ENCODE assay signal across 8 mouse cellular contexts in the genomic region with DNA sequence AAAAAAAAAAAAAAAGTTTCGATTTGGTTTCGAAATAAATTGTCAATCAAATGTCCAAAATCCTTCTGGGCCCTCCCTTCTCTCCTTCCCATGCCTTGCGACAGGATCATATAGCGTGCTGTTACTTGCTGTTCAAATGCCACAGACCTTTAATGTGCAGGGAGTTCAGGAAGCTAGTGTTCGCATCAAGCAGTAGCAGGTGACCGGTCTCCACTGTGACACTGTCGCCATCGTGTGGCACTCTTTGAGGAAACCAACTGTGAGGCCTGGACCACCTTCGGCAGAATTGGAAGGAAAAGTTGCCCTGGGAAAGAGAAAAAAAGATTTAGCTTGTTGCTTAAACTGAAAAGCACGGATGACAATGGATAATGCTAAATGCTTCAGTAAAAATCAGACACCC.
DNase-seq lines count a peak whose midpoint lies in the region; ATAC-seq and TF ChIP-seq lines count a peak whose summit lies in the region.

No protein-coding gene starts in this region.

- H3K4me3 ChIP-seq in E14TG2a.4 (replicated peaks; ENCODE audit: low read length): no peak overlapping the region
- H3K4me3 ChIP-seq in embryonic facial prominence, embryonic 11.5 days (ENCODE audit: low read depth, low read length): no peak overlapping the region
- H3K4me3 ChIP-seq in hindbrain, postnatal 0 days (ENCODE audit: low read length): no peak overlapping the region
- H3K4me3 ChIP-seq in liver, embryonic 14.5 days (ENCODE audit: insufficient read depth in 1 of 2, low read depth in 2 of 2, low read length in 2 of 2): no peak overlapping the region

- no peak overlapping the region for H3K4me2 ChIP-seq in embryonic facial prominence, embryonic 11.5 days (ENCODE audit: low read depth, low read length)
- H3K4me2 ChIP-seq in hindbrain, postnatal 0 days (ENCODE audit: low read depth, low read length): no peak overlapping the region
- no peak overlapping the region for H3K4me2 ChIP-seq in liver, embryonic 14.5 days (ENCODE audit: low read depth)

- no peak for TF ChIP-seq EP300 in liver, embryonic 14.5 days (IDR thresholded peaks at IDR 0.05; ENCODE audit: low read depth)

- H3K4me1 ChIP-seq in E14TG2a.4 (replicated peaks; ENCODE audit: low read depth, low read length): no peaks in the 10 kb centered on the region
- H3K4me1 ChIP-seq in embryonic facial prominence, embryonic 11.5 days (ENCODE audit: control insufficient read depth, insufficient read depth, low read length): no peaks in the 10 kb centered on the region
- no peaks in the 10 kb centered on the region for H3K4me1 ChIP-seq in hindbrain, postnatal 0 days (ENCODE audit: insufficient read depth, low read length)
- no peaks in the 10 kb centered on the region for H3K4me1 ChIP-seq in liver, embryonic 14.5 days (replicated peaks; ENCODE audit: control insufficient read depth in 2 of 2, insufficient read depth in 2 of 2, low read length in 1 of 2)

- ATAC-seq in embryonic facial prominence, embryonic 11.5 days (replicated peaks; ENCODE audit: insufficient number of reproducible peaks, low FRiP score, low TSS enrichment, low read depth): peak; percentile 82
- peak; percentile 86 for ATAC-seq in hindbrain, postnatal 0 days
- ATAC-seq in liver, embryonic 14.5 days (ENCODE audit: insufficient read depth): no peak

- no peaks in the 10 kb centered on the region for H3K27me3 ChIP-seq in E14TG2a.4 (ENCODE audit: insufficient read depth, low read length)
- H3K27me3 ChIP-seq in embryonic facial prominence, embryonic 11.5 days (ENCODE audit: control insufficient read depth, insufficient read depth, low read length): no peaks in the 10 kb centered on the region
- no peaks in the 10 kb centered on the region for H3K27me3 ChIP-seq in hindbrain, postnatal 0 days (ENCODE audit: insufficient read depth, low read length)
- no peaks in the 10 kb centered on the region for H3K27me3 ChIP-seq in liver, embryonic 14.5 days (ENCODE audit: control insufficient read depth, insufficient read depth, low read length)

- intact Hi-C loops in gastrocnemius, postnatal 36 days (cut with DNase I): no loop called here

- no peaks in the 10 kb centered on the region for H3K36me3 ChIP-seq in E14TG2a.4 (ENCODE audit: insufficient read depth, low read length)
- H3K36me3 ChIP-seq in embryonic facial prominence, embryonic 11.5 days (replicated peaks; ENCODE audit: control insufficient read depth, insufficient read depth, low read depth, low read length): no peaks in the 10 kb centered on the region
- H3K36me3 ChIP-seq in hindbrain, postnatal 0 days (ENCODE audit: insufficient read depth, low read length): no peaks in the 10 kb centered on the region
- no peaks in the 10 kb centered on the region for H3K36me3 ChIP-seq in liver, embryonic 14.5 days (replicated peaks; ENCODE audit: control insufficient read depth, insufficient read depth, low read depth)

- H3K9ac ChIP-seq in embryonic facial prominence, embryonic 11.5 days (replicated peaks; ENCODE audit: low read length): no peak overlapping the region
- no peak overlapping the region for H3K9ac ChIP-seq in hindbrain, postnatal 0 days (replicated peaks; ENCODE audit: low read length)
- no peak overlapping the region for H3K9ac ChIP-seq in liver, embryonic 14.5 days (replicated peaks)

- no peak overlapping the region for H3K27ac ChIP-seq in embryonic facial prominence, embryonic 11.5 days (replicated peaks; ENCODE audit: low read depth, low read length)
- H3K27ac ChIP-seq in hindbrain, postnatal 0 days: no peak overlapping the region
- no peak overlapping the region for H3K27ac ChIP-seq in liver, embryonic 14.5 days

- H3K9me3 ChIP-seq in E14TG2a.4 (ENCODE audit: low read length): no peaks in the 10 kb centered on the region
- H3K9me3 ChIP-seq in embryonic facial prominence, embryonic 11.5 days (replicated peaks; ENCODE audit: control insufficient read depth, low read length): no peaks in the 10 kb centered on the region
- no peaks in the 10 kb centered on the region for H3K9me3 ChIP-seq in hindbrain, postnatal 0 days (ENCODE audit: low read length)
- no peaks in the 10 kb centered on the region for H3K9me3 ChIP-seq in liver, embryonic 14.5 days (ENCODE audit: control insufficient read depth, low read length)

- 27% methylated on average over 10 of the region's 10 CpGs for WGBS in embryonic facial prominence, embryonic 11.5 days
- WGBS in hindbrain, postnatal 0 days: 26% methylated on average over 10 of the region's 10 CpGs
- 28% methylated on average over 10 of the region's 10 CpGs for whole genome bisulfite sequencing in liver, embryonic 14.5 days (ENCODE audit: insufficient replicate concordance)

- peak; percentile 23 for TF ChIP-seq CTCF in E14TG2a.4 (conservative IDR thresholded peaks at IDR 0.05; ENCODE audit: low read length)
- peak; percentile 89 for TF ChIP-seq CTCF in hindbrain, postnatal 0 days (IDR thresholded peaks at IDR 0.05; ENCODE audit: low read depth)
- TF ChIP-seq CTCF in liver, embryonic 14.5 days (IDR thresholded peaks at IDR 0.05; ENCODE audit: low read depth): peak; percentile 51

- peak; percentile 2 for DNase-seq in cerebellum, adult 8-10 months
- no peak for DNase-seq in cerebellum, adult 11 months
- peak; percentile 74 for DNase-seq in embryonic facial prominence, embryonic 11.5 days (ENCODE audit: low spot score)
- peak; percentile 85 for DNase-seq in hindbrain, postnatal 0 days (ENCODE audit: low spot score)
- DNase-seq in liver, embryonic 14.5 days (ENCODE audit: low read depth in 3 of 3, low spot score in 3 of 3): no peak
- peak; percentile 53 to 65 for DNase-seq in right cerebral cortex, adult 2 months (ENCODE audit: low spot score in 2 of 2)
- no peak for DNase-seq in gastrocnemius, postnatal 36 days

Comparison
In these comparisons a context has a peak if more than half of its experiments do, and no peak if none do; other contexts are left out.
1. DNase-seq: peak in cerebellum, adult 8-10 months (single experiment), embryonic facial prominence, embryonic 11.5 days (single experiment), hindbrain, postnatal 0 days (single experiment) and right cerebral cortex, adult 2 months (2 of 2); none in cerebellum, adult 11 months (single experiment), liver, embryonic 14.5 days (0 of 3) and gastrocnemius, postnatal 36 days (0 of 2).
2. CTCF ChIP-seq: peak in every context shown above with its lines; median percentile 89 in hindbrain, postnatal 0 days; 51 in liver, embryonic 14.5 days; 23 in E14TG2a.4.